Mouse (Mus musculus): ENCODE measurements around the gene Etv6.

- TF ChIP-seq POLR2A (IDR thresholded peaks at IDR 0.05; ENCODE audit: borderline replicate concordance, low read depth, low read length) = no peak
- TF ChIP-seq CTCF (IDR thresholded peaks at IDR 0.05; ENCODE audit: low read depth, low read length) = no peak
Measured at GRCm38 (mm10) chr6:134038881-134039280, 3.4 kb downstream of the Etv6 start.
